Mouse (Mus musculus) cerebellum, adult 9-11 months (tissue): ENCODE results near the gene Gm49630.
"Not testable (repeated sequence)": the region's sequence is repeated elsewhere in the genome, so short reads cannot be mapped to it uniquely, and the experiment has no call there.

Source experiments
- DNase-seq: peaks from one replicate; pipeline ENCODE4 v3.0.0; 2022

Gm49630 gene

DNA sequence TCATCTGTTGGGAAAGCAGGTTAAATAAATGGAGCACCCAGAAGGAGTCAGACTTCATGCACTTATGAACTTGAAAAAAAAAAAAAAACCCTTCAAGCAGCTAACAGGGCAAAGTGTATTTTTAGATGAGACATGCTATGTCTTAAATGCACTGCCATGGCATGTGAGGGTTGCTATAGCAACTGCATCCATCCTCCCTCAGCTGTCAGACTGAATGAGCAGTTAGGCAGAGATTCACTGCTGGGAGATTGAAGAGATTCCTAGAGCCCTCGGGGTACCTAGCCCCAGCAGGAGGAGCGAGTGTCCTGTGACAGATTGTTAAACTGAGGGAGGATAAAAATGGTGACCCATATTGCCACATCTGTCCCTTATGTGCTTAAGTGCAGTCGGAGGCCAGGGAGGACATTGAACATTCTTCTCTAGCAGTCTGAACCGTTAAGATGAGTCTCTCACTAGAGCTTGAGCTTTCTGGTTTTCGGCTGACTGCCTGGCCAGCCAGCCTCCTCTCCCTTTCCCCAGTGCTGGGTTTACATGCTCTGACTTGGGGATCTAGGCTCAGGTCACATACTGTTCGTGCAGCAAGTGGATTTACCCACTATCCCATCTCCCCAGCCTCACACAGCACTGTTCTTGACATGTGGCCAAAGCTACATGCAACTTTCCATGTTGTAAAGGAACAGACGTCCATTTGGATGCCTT lies 5.0 kb downstream of the Gm49630 start:
- DNase-seq = not testable (repeated sequence)

DNA sequence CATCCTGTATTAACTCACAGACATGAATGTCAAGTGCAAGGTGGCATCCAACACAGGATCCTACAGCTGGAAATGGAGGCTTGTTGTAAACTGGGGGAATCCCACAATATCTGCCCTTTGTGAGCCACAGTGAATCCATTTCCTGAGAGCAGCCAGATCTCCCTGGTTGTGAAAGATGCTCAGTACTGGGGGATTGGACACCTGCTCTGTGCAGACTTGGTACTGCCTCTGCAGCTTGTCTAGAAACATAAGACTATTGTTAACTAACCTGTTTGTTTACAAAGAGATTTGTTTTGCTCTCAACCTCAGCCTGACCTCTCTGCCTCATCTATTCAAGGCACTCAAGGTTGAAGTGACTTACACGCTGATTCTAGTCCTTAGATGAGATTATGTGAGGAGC lies 5.5 kb downstream of the Gm49630 start:
- DNase-seq = not testable (repeated sequence)

DNA sequence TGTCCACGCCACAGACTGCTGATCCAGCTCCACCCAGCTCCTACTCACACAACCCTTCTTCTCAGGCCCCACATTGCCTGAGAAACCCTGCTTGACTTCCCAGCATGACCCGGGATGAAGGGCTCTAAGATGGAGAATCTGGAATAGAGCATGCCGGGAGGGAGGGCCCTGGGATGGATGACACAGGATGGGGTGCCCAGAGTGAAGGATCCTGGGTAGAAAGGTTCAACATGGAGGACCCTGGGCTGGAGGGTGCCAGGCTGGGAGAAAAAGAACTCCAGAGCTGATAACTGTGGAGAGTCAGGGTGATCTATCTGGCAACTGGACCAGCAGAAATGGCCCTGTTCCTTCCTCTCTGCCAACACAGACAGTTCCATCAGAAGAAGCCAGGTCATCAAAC lies 6.2 kb downstream of the Gm49630 start:
- not testable (repeated sequence) for DNase-seq

DNA sequence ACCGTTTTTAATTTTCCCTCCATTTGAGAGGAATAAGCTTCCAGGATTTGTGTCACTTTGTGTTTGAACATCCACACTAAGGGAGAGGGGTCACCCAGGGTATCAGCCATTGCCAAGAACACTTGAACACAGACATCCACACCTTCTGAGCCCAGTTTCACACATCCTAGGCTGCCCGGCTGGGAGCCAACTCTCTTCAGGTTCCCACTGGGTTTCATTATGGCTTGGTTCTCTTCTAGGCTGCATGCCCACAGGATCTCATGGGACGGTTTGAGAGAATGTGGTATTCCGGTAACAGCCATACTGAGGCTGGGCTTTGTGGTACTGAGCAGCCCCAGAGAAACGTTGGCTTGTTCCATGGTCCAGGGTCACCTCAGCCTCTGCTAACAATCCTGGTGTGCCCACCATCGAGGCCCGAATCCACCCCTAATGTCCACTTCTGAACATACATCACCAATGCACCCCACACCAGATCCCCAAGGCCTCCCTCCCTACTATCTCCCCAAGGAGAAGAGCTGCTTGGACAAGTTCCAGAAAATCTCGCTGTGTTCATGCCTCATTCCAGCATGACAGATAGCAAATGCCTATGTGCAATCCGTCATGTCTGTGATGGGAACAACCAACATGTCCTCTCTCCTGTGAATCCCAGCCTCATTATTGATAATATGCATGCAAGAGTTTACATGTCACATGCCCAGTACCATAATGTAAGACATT lies 10.9 kb downstream of the Gm49630 start:
- DNase-seq = peak; percentile 83

DNA sequence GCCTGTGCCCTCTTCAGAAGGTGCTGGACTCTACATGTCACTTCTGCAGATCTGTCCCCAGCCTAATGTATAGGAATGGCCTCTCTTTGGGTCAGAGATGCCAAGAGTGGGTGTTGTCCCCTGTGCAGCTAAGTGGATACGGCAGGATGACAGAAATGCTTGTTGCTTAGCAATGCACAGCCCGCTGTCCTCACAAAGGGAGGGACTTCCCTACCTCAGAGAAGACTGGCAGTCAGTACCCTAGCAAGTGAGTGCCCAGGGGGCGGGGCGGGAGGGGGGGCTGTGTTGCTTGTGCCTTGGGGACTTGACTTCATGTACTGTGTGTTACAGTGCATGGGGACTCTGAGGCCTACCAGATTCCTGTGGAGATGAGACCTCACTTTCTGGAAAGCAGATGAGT lies 12.0 kb downstream of the Gm49630 start:
- peak; percentile 10 for DNase-seq

DNA sequence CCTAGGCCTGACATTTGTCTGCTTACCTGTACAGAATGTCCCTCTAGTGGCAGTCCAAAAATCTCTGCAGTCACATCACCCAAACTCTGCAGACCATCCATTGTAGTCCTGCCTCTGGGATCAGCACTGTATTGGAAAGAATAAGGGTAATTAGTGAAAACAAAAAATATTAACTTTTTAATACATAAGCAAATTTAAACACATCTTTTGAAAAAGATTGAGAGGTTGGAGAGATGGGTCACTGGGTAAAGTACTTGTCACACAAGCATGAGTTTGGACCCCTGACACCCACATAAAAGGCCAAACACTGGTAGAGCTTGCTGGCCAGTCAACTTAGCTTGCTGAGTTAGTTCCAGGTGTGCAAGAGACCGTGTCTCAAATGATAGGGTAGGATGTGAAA lies 19.2 kb downstream of the Gm49630 start, which contains the start of gene Ttll2:
TSS of gene Ttll2 (minus strand) at position 101 of the 400 bp plus-strand sequence.
- DNase-seq = not testable (repeated sequence)

DNA sequence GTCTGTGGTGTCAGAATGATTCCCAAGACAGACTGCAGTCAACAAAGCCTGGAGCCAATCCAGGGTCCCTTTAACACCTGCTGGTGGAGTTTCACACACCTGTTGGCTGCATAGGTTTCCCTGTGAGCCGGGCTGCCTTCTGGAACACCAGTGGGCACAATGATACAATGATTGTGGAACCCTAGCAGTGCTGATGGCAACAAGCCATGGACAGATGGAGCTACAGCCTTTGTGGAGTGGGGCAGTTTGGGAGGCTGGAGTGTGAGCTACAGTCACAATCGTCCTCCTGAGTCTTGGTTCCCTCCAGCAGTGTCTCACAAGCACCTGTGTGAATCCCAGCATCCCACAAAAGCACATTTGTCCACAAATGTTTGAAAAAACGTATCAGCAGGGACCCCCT lies 23.0 kb downstream of the Gm49630 start:
- DNase-seq = peak; percentile 38

DNA sequence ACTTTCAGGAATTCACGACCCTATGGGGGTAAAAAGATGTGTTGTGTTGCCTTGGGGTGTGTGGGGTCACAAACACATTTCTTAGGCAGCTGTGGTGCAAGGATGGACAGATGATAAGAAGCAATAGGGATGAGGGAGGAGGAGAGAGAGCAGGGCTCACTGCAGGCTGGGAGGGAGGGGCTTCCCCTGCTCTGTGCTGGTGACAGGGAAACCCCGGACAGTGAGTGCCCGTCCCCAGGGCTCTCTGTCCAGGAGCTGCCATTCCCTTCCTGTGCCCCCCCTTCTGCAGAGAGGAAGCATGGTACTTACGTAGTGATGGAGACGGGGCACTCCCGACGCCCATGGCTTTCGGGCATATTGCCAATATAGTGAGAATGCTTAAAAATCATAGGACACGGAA lies 34.4 kb downstream of the Gm49630 start:
- not testable (repeated sequence) for DNase-seq

DNA sequence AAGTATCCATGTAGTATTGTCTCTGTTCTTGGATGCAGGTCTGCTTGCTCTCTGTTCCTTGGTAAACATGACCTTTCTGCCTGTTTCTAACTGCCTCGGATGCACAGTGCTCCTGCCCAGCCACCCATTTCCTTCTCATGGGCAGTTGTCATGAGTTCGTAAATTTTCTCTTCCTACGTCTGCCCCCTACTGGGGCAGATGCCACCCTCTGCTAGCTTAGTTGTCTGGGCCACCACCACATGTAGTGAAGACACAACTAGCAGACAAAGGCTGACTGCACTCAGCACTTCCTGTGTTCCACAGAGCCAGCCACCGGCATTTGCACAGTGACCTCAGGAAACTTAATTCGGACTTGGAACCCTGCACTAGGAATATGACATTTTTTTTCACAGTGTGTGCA lies 39.0 kb downstream of the Gm49630 start:
- DNase-seq = not testable (repeated sequence)

DNA sequence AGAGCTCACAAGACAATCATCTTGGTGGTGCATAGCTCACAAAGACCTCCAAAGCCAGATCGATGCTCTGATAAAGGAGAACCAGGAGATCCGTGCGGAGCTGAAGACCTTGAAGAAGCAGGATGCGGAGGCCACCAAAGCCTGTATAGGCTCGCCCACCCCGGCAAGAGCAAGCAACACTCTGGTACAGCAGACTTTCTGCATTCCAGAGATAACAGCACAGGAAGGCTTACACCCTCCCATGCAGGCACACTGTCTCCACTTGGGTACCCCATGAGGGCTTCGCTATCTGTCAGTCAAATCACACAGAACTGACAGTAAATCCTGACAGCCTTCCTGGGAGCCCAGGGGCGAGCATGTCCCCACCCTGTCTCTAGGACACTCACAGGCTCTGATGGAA lies 45.4 kb downstream of the Gm49630 start:
- not testable (repeated sequence) for DNase-seq

DNA sequence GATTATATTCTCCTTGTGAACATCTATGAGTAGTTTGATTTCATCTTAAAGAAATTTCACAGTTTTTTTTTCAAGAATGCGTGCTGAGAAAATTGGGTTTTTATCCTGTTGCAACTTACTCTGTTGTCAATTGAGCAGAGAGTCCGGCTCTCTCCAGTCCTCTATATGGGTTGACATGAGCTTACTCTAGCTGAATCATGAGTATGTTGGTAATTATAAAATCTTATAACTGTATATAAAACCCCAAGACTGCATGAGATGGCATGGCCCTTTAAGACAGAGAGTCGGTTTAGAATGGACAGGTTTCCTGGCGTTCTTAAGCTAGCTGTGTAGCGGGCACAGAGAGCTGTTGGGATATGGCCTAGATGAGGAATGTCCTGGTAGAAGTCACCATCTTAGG lies 47.4 kb downstream of the Gm49630 start, which contains the start of gene Tcp10a:
TSS of gene Tcp10a (plus strand) at position 301 of the 400 bp plus-strand sequence.
- not testable (repeated sequence) for DNase-seq

DNA sequence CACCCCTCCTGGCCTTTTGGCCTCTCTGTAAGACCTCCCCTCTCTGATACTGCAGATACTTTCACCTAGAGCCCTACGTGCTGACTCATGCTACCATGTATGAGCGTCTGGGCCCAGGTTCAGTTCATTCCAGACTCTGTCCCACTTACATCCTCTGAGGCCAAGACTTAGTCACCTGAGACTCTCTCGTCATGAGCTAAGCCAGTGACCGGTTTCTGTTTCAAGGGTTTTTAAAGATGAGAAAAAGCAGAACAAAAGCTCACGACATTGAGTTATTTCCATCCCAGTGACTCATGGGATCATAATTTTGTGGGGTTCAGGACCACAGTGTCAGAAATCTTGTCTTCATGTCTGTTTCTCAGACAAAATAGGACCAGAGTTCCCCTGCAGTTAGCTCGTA lies 52.0 kb downstream of the Gm49630 start:
- DNase-seq = not testable (repeated sequence)

DNA sequence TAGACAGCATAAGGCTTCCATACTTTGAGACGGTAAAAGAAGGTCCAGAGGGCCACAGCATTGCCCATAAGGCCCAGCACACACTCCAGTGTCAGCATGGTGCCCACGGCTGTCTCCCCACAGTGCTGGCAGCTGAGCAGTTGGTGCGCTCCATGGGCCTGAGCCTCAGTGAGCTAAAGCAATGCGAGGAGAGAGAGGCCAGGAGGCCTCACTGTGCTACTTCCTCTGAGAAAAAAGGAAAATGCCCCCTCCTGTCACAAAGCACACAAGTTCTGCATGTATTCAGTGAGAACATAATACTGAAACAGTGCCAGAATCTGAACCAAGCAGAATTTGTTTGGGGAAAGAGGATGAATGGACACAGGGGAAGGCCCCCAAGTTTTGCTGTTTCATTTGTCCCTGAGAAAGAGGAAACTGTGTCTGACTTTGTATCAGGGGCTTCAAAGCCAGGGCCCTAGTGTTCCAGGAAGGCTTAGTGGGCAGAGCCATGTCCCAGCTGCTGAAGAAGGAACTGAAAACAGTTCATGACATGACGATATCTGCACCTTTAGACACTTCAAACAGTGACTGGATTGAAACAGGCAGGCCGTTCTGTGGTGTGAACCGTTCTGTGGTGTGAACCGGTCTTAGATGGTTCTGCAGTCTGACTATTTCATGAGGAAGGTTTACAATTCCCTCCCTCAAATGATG lies 55.9 kb downstream of the Gm49630 start:
- not testable (repeated sequence) for DNase-seq

DNA sequence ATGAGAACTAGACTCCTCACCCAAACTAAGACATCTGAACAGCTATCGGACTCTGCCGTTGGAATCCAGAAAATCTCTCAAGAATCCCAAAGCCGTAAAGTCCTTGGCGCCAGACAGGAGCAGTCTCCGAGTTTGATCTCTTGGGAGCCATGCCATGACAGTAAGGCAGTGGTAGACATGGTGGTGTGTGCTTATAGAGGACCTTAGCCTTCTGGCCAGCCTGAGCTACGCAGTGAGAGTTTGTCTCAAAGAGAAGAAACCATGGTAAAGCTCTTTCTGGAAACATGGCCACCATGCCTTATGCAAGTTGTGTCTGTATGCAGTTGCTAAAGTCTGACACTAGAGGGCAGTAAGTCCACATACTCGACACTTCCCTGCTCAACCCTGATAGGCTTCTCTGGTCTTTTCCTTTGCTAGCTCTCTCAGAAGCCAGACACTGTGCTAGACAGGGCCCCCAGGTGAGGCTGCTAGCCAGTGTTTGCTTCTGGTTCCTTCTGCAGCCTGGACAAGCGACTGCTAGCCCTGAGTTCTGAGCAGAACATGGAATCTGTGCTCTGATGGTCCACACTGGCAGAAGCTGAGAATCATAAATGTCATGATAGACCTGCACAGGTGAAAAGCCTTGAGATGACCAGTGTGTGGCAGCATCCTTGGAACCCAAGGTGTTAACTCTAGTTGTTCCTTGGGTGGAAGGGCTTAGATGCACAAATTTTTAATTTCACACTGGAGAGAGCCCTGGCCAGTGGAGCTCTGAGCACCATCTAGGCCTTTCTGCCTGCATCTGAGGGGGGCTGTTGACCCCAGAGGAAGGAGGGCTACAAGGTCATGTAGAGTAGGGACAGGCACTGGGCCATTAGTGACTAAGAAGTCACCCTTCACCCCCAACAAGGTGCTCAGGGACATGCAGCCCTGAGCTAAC lies 65.2 kb downstream of the Gm49630 start:
- peak; percentile 27 for DNase-seq
